Mouse (Mus musculus) heart, embryonic 16.5 days (tissue): ENCODE results near the gene Kynu. TPM values are rescaled to one million over a fixed set of nuclear protein-coding genes. Genes with fewer than 3 reads are reported as not detected.

Source experiments
- ATAC-seq: fragments of 200-750 bp; cut with Nextera tagmentation; replicated peaks from 2 replicates; pipeline ENCODE4 v1.8.0; 2017; ENCODE audit warnings: moderate number of reproducible peaks; ENCODE audit not compliant: insufficient read depth, low FRiP score; ENCODE audit errors: extremely low read depth
- H3K27ac ChIP-seq: fragments of 300-500 bp; sonication (generic); 2 replicates; pipeline ENCODE4 v1.5.1; 2014; ENCODE audit warnings: mild to moderate bottlenecking, low read length, control low read depth, moderate library complexity
- H3K27me3 ChIP-seq: fragments of 300-500 bp; sonication (generic); 2 replicates; pipeline ENCODE4 v1.6.1; 2014; ENCODE audit warnings: low read length, mixed read lengths; ENCODE audit not compliant: control insufficient read depth, insufficient read depth
- H3K36me3 ChIP-seq: fragments of 300-500 bp; sonication (generic); 2 replicates; pipeline ENCODE4 v1.6.1; 2014; ENCODE audit not compliant: control insufficient read depth, insufficient read depth
- H3K4me1 ChIP-seq: fragments of 300-500 bp; sonication (generic); 2 replicates; pipeline ENCODE4 v1.6.1; 2014; ENCODE audit warnings: low read length, mixed read lengths; ENCODE audit not compliant: control insufficient read depth, insufficient read depth
- H3K4me2 ChIP-seq: fragments of 300-500 bp; sonication (generic); 2 replicates; pipeline ENCODE4 v1.6.1; 2014; ENCODE audit warnings: low read depth, mild to moderate bottlenecking, control low read depth, low read length
- H3K4me3 ChIP-seq: fragments of 300-500 bp; sonication (generic); 2 replicates; pipeline ENCODE4 v1.5.1; 2014; ENCODE audit warnings: mild to moderate bottlenecking, control low read depth, low read length
- H3K9ac ChIP-seq: fragments of 300-500 bp; sonication (generic); 2 replicates; pipeline ENCODE4 v1.6.1; 2014; ENCODE audit warnings: low read length, control low read depth
- H3K9me3 ChIP-seq: fragments of 300-500 bp; sonication (generic); replicated peaks from 2 replicates; pipeline ENCODE4 v1.6.1; 2016; ENCODE audit warnings: low read length; ENCODE audit not compliant: control insufficient read depth
- WGBS: fragments of 180-500 bp; shearing (Covaris S2); extraction: QIAGEN DNeasy Blood & Tissue Kit; methylation state at CpG from one replicate; pipeline ENCODE4 v1.1.7; 2014; 5-methylcytosine and 5-hydroxymethylcytosine counted together
- polyA plus RNA-seq: library from polyadenylated mRNA; unstranded; fragments of >200 nt; fragmentation: Nextera tagmentation; extraction: Ambion mirVana; gene quantifications from 2 replicates; pipeline ENCODE4 v1.2.1, GENCODE M21; 2015

Gene Kynu
- polyA plus RNA-seq, 1 experiment from 2014 or later, result 0.28 TPM

GRCm38 (mm10) chr2:43690402-43690801 lies 135.3 kb downstream of the Kynu start:
- ATAC-seq, result no peak
- 74% methylated on average over 2 of the region's 2 CpGs for WGBS

GRCm38 (mm10) chr2:43691290-43691689 lies 136.2 kb downstream of the Kynu start:
- Histone ChIP-seq H3K27me3 (no peaks in the 10 kb centered on the region), H3K9me3 (peaks cover 3% of the 10 kb centered on the region), H3K36me3 (no peaks in the 10 kb centered on the region), H3K9ac (no peak overlapping the region), H3K4me1 (no peaks in the 10 kb centered on the region), H3K4me2 (no peak overlapping the region), H3K27ac (no peak overlapping the region), H3K4me3 (no peak overlapping the region)
- no peak for ATAC-seq
- WGBS, result 70% methylated on average over 2 of the region's 2 CpGs

More at GRCm38 (mm10) chr2:43690402-43690801, 135.3 kb downstream of the Kynu start:
- no peaks in the 10 kb centered on the region for H3K4me1 ChIP-seq
- H3K27me3 ChIP-seq, result no peaks in the 10 kb centered on the region
- no peaks in the 10 kb centered on the region for H3K36me3 ChIP-seq
- H3K4me3 ChIP-seq, result no peak overlapping the region
- H3K4me2 ChIP-seq, result no peak overlapping the region
- H3K9me3 ChIP-seq, result peaks cover 4% of the 10 kb centered on the region
- no peak overlapping the region for H3K9ac ChIP-seq
- no peak overlapping the region for H3K27ac ChIP-seq

- Histone ChIP-seq H3K36me3 (no peaks in the 10 kb centered on the region), H3K9ac (no peak overlapping the region), H3K9me3 (no peaks in the 10 kb centered on the region), H3K4me3 (no peak overlapping the region), H3K4me1 (no peaks in the 10 kb centered on the region), H3K4me2 (no peak overlapping the region), H3K27ac (no peak overlapping the region), H3K27me3 (no peaks in the 10 kb centered on the region)
- 77% methylated on average over 3 of the region's 3 CpGs for WGBS
- ATAC-seq, result no peak
Measured at GRCm38 (mm10) chr2:43695635-43696034, 140.5 kb downstream of the Kynu start.

GRCm38 (mm10) chr2:43712611-43713138 lies 157.5 kb downstream of the Kynu start:
- H3K9me3 ChIP-seq, result no peaks in the 10 kb centered on the region
- H3K36me3 ChIP-seq, result no peaks in the 10 kb centered on the region
- WGBS, result 89% methylated on average over 2 of the region's 2 CpGs

GRCm38 (mm10) chr2:43722446-43723103 lies 167.4 kb downstream of the Kynu start:
- WGBS, result 14% methylated on average over 14 of the region's 14 CpGs

More at GRCm38 (mm10) chr2:43712611-43713138, 157.5 kb downstream of the Kynu start:
- Histone ChIP-seq H3K27me3 (no peaks in the 10 kb centered on the region), H3K4me3 (no peak overlapping the region), H3K9ac (no peak overlapping the region), H3K4me2 (no peak overlapping the region), H3K27ac (no peak overlapping the region), H3K4me1 (no peaks in the 10 kb centered on the region)
- no peak for ATAC-seq

GRCm38 (mm10) chr2:43723104-43723541 lies 168.0 kb downstream of the Kynu start:
- WGBS, result 61% methylated on average over 7 of the region's 7 CpGs
- H3K9me3 ChIP-seq, result no peaks in the 10 kb centered on the region
- no peaks in the 10 kb centered on the region for H3K4me1 ChIP-seq
- no peak overlapping the region for H3K27ac ChIP-seq
- H3K4me3 ChIP-seq, result no peak overlapping the region
- H3K36me3 ChIP-seq, result no peaks in the 10 kb centered on the region
- ATAC-seq, result no peak
- 0 out of 2 replicates have a peak overlapping the region, but pooled peaks have one; percentile 5 for H3K9ac ChIP-seq
- peak overlapping the region; percentile 50 for H3K4me2 ChIP-seq
- no peaks in the 10 kb centered on the region for H3K27me3 ChIP-seq

More at GRCm38 (mm10) chr2:43722446-43723103, 167.4 kb downstream of the Kynu start:
- H3K4me1 ChIP-seq, result no peaks in the 10 kb centered on the region
- no peak overlapping the region for H3K27ac ChIP-seq
- peak; percentile 63; the same call in 1 of the 2 replicates for ATAC-seq
- peak overlapping the region; percentile 50 for H3K4me2 ChIP-seq
- H3K9me3 ChIP-seq, result no peaks in the 10 kb centered on the region
- H3K27me3 ChIP-seq, result no peaks in the 10 kb centered on the region
- H3K36me3 ChIP-seq, result no peaks in the 10 kb centered on the region
- no peak overlapping the region for H3K4me3 ChIP-seq
- 0 out of 2 replicates have a peak overlapping the region, but pooled peaks have one; percentile 5 for H3K9ac ChIP-seq

- H3K4me1 ChIP-seq, result no peaks in the 10 kb centered on the region
- no peak overlapping the region for H3K9ac ChIP-seq
- H3K36me3 ChIP-seq, result no peaks in the 10 kb centered on the region
- no peaks in the 10 kb centered on the region for H3K27me3 ChIP-seq
- 66% methylated on average over 5 of the region's 5 CpGs for WGBS
- H3K4me2 ChIP-seq, result peak overlapping the region; percentile 36; the same call in 1 of the 2 replicates
- H3K9me3 ChIP-seq, result no peaks in the 10 kb centered on the region
- H3K4me3 ChIP-seq, result no peak overlapping the region
- H3K27ac ChIP-seq, result no peak overlapping the region
- no peak for ATAC-seq
Measured at GRCm38 (mm10) chr2:43727181-43727580, 172.1 kb downstream of the Kynu start.

GRCm38 (mm10) chr2:43727693-43728092 lies 172.6 kb downstream of the Kynu start:
- Histone ChIP-seq H3K9me3 (no peaks in the 10 kb centered on the region), H3K4me2 (peak overlapping the region; percentile 36), H3K4me1 (no peaks in the 10 kb centered on the region), H3K27ac (no peak overlapping the region), H3K9ac (no peak overlapping the region), H3K36me3 (no peaks in the 10 kb centered on the region), H3K27me3 (no peaks in the 10 kb centered on the region), H3K4me3 (no peak overlapping the region)
- 41% methylated on average over 8 of the region's 8 CpGs for WGBS
- ATAC-seq, result 0 out of 2 replicates have a peak, but pooled peaks have one; percentile 14

- Histone ChIP-seq H3K4me2 (no peak overlapping the region), H3K27ac (no peak overlapping the region), H3K36me3 (no peaks in the 10 kb centered on the region), H3K9ac (no peak overlapping the region), H3K9me3 (no peaks in the 10 kb centered on the region), H3K27me3 (no peaks in the 10 kb centered on the region), H3K4me3 (no peak overlapping the region), H3K4me1 (no peaks in the 10 kb centered on the region)
- 83% methylated on average over 3 of the region's 3 CpGs for whole genome bisulfite sequencing
- no peak for ATAC-seq
Measured at GRCm38 (mm10) chr2:43728831-43729230, 173.7 kb downstream of the Kynu start.
